8 mouse cellular contexts compared by ENCODE assay signal in genomic region chr1:91299026-91299706, GRCm38 (mm10). TPM values are rescaled to one million over a fixed set of nuclear protein-coding genes. Genes with fewer than 3 reads are reported as not detected.
DNase-seq lines count a peak whose midpoint lies in the region; ATAC-seq and TF ChIP-seq lines count a peak whose summit lies in the region.

No protein-coding gene starts in this region.

- DNase-seq in left cerebral cortex, adult 2 months (ENCODE audit: extremely low spot score in 1 of 2, low spot score in 2 of 2), result no peak
- DNase-seq in left cerebral cortex, postnatal 25 days (ENCODE audit: low spot score in 2 of 2), result no peak
- peak; percentile 56 for DNase-seq in induced T-regulatory cell, adult 2 months (ENCODE audit: low read depth)
- DNase-seq in naive thymus-derived CD4-positive, alpha-beta T cell, adult 2 months (ENCODE audit: low read depth), result peak; percentile 36
- DNase-seq in thymus, postnatal 4 days, result no peak
- DNase-seq in left cerebral cortex, adult 8-10 months (ENCODE audit: low spot score in 2 of 2), result no peak
- DNase-seq in thymus, postnatal 14 days, result no peak

- TF ChIP-seq CTCF in left cerebral cortex, adult 2 months (IDR thresholded peaks at IDR 0.05), result no peak

- no peak overlapping the region for H3K27ac ChIP-seq in left cerebral cortex, adult 2 months

- 0 out of 2 replicates have a peak, but pooled peaks have one; percentile 6 for ATAC-seq in common myeloid progenitor, adult 5-6 weeks (replicated peaks; ENCODE audit: low read depth, poor library complexity, severe bottlenecking)

- intact Hi-C loops in left cerebral cortex, adult 2 months (cut with DNase I), result no loop called here
- intact Hi-C loops in left cerebral cortex, postnatal 25 days (cut with DNase I), result loop anchor here (5.0 kb wide), 1 partner anchor 47 kb away; the partner anchor contains the start of gene Ube2f

- H3K4me3 ChIP-seq in left cerebral cortex, adult 2 months, result peak overlapping the region; percentile 95

RNA-seq across cellular contexts. Expression of gene Scly, which starts 1.0 kb away (rescaled TPM):
- 10 to 100 TPM; 18.3 to 20.0 TPM for total RNA-seq in left cerebral cortex, adult 2 months (2021)
- 10 to 100 TPM; 15.0 to 16.0 TPM for total RNA-seq in left cerebral cortex, postnatal 25 days (2021)
- 19.9 and 23.2 TPM in 2 replicates for total RNA-seq in common myeloid progenitor, adult 5-6 weeks (2017)
- 10 to 100 TPM; 19.5 to 24.4 (median 21.5) TPM for total RNA-seq in left cerebral cortex, adult 8-10 months (2022)

RNA-seq across cellular contexts. Expression of gene Espnl, which starts 22.7 kb away (rescaled TPM):
- under 1 TPM; 0.25 to 0.30 TPM for total RNA-seq in left cerebral cortex, adult 2 months (2021)
- under 1 TPM; 0.14 to 0.27 TPM for total RNA-seq in left cerebral cortex, postnatal 25 days (2021)
- total RNA-seq in common myeloid progenitor, adult 5-6 weeks (2017), result 0.14 TPM in 1 of 2 replicates, not detected in the other
- under 1 TPM; 0.37 to 0.72 (median 0.39) TPM for total RNA-seq in left cerebral cortex, adult 8-10 months (2022)

RNA-seq across cellular contexts. Expression of gene Ube2f, which starts 49.1 kb away (rescaled TPM):
- total RNA-seq in left cerebral cortex, adult 2 months (2021), result 10 to 100 TPM; 54.0 to 55.3 TPM
- total RNA-seq in left cerebral cortex, postnatal 25 days (2021), result 10 to 100 TPM; 54.9 TPM
- total RNA-seq in common myeloid progenitor, adult 5-6 weeks (2017), result 35.2 and 44.8 TPM in 2 replicates
- total RNA-seq in left cerebral cortex, adult 8-10 months (2022), result 10 to 100 TPM; 48.2 to 54.9 (median 51.6) TPM

RNA-seq across cellular contexts. Expression of gene Klhl30, which starts 51.6 kb away (rescaled TPM):
- total RNA-seq in left cerebral cortex, adult 2 months (2021), result under 1 TPM in 1 of 2 experiments, not detected in 1; 0.14 TPM
- under 1 TPM in 1 of 2 experiments, not detected in 1; 0.16 TPM for total RNA-seq in left cerebral cortex, postnatal 25 days (2021)
- total RNA-seq in common myeloid progenitor, adult 5-6 weeks (2017), result 0.05 TPM in 1 of 2 replicates, not detected in the other
- total RNA-seq in left cerebral cortex, adult 8-10 months (2022), result under 1 TPM in 3 of 4 experiments, not detected in 1; 0.11 to 0.33 (median 0.21) TPM

Comparison
In these comparisons a context has a peak if more than half of its experiments do, and no peak if none do; other contexts are left out.
1. DNase-seq: peak in induced T-regulatory cell, adult 2 months (single experiment) and naive thymus-derived CD4-positive, alpha-beta T cell, adult 2 months (single experiment); none in left cerebral cortex, adult 2 months (0 of 2), left cerebral cortex, postnatal 25 days (0 of 2), thymus, postnatal 4 days (single experiment), left cerebral cortex, adult 8-10 months (0 of 2) and thymus, postnatal 14 days (single experiment).